Mouse (Mus musculus) layer of hippocampus, adult 11-12 months (tissue): Measurements from ENCODE around the gene Golm1.
"Not testable (repeated sequence)": the region's sequence is repeated elsewhere in the genome, so short reads cannot be mapped to it uniquely, and the experiment has no call there.

ENCODE experiments used
- DNase-seq: peaks from one replicate; pipeline ENCODE4 v3.0.0; 2022; ENCODE audit warnings: low spot score

Gene Golm1

GRCm38 (mm10) chr13:59646674-59647244, 28.9 kb downstream of the Golm1 start:
- DNase-seq: no peak

- DNase-seq: no peak
Measured at GRCm38 (mm10) chr13:59645491-59645890, 30.1 kb downstream of the Golm1 start.

DNA sequence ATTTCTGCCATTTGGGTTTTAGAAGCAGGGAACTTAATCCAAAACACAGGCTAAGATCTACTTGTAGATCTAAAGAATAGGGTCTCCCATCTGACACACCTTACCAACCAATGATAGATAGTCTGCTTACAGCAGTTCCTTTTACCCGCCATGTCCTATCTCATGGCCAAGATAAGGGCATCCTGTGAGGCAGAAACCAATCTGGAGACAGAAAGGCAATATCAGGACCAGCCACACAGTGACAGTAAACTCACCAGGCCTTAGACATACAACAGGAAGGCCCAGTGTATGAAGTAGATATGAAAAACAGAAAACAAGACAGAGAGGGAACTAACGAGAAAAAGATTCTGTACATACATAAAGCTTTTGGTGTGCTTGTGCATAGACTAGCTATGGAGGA, 32.8 kb downstream of the Golm1 start:
- no peak for DNase-seq

GRCm38 (mm10) chr13:59640178-59640440, 35.5 kb downstream of the Golm1 start:
- no peak for DNase-seq

GRCm38 (mm10) chr13:59639368-59640177, 36.0 kb downstream of the Golm1 start:
- DNase-seq: no peak

DNA sequence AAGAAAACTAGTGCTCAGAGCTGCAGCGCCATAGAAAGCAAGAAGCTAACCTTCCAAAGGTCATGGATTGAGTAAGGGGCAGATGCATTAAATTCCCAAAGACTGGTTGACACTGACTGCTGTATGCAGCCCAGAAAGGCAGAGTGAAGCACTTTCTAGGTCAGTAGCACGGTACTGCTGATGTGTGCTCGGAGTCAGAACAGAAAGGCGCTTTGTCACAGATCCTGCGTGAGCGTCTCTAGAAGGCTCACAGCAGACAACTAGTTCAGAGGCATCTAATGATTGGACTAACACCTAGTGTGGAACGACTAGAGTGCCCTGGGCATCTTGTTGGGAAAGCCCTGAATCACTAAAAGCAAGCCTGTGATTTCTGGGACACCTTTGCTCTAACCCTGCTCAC, 37.8 kb downstream of the Golm1 start:
- no peak for DNase-seq

- no peak for DNase-seq
Measured at GRCm38 (mm10) chr13:59634637-59635036, 41.0 kb downstream of the Golm1 start.

- no peak for DNase-seq
Measured at GRCm38 (mm10) chr13:59626739-59627138, 48.9 kb downstream of the Golm1 start.

DNA sequence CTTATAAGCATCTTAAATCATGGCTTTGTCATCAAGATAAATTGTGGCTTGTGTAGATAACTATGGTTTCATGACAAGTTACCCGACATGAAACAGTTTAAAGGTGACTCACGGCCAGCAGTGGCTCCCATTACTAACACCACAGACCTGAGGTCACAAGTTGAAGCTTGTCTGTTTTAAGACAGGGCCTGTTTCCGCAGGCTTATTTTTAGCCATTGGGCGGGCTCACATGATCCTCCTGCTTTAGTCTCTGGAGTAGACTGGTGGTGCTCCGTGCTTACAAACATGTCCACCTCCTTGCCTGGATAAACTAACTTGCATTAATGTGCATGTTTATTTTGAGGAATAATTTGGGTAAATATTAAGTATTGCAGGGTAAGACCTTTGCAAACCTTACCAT, 50.7 kb downstream of the Golm1 start:
- peak; percentile 60 for DNase-seq

DNA sequence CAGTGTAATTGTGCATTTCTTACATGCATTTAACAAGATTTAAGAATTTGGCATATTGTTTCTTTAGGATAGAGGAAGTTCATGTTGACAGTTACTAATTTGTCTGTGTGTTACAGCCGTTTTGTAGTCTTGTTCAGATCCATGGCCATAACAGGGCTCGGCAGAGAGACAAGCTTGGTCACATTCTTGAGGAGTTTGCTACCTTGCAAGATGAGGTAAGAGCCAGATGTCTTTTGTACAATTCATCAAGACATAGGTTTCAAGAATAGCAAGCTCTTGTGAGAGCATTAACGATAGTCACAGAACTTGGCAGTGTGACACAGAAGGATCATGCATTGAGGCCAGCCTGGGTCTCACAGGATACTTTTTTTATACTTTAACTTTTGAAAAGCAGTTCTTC, 51.2 kb downstream of the Golm1 start:
- DNase-seq: no peak

DNA sequence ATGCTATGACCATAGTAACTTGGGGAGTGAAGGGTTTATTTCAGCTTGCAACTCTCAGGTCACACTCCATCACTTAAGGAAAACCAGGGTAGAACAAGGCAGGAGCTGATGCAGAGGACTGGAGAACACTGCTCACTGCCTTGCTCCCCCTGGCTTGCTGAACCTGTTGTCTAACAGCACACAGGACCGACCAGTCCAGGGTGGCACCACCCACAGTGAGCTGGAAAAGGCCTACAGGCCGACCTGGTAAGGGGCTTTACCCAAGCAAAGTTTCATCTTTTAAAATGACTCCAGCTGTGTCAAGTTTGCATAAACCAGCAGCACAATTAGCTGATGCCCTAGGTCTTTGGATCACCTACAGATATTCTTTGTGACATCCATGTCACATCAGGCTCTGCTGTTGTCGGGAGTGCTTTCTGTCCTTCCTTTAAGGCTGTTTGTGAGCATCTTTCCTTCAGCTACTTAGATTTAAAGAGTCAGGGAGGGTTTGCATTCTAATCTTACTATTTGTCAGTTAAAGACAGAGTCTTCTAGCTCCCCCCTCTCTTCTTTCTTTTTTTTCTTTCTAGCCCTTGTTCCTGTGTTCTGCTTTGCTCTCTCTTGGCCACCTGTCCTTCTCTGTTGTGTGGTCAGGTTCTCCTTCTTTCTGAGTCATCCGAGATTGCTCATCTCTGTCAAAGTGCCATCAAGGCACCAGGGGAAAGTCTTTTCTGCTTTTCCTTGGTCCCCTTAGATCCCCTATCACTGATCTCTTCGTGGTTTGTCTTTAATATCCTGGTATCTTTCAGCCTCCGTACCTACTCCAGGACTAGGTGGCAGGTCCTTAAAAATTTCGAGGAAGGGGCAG, 53.7 kb downstream of the Golm1 start:
- no peak for DNase-seq

DNA sequence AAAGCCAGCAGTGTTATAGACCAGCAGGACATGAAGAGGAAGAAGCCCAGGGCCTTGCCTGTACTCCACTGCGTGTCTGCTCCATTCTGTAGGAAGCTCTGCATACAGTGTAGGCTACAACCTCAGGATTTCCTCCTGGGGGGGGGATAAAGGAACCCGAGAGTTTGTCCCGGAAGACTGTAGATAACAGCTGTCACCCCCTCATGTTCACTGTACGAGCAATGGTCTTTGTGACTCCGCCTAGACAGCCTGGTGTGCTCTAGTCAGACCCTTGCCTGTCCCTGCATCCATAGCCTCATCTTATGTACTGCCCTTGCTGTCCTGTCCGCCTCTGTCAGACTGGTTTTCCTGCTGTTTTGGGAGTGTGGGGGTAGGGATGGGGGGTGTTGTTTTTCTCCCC, 57.1 kb downstream of the Golm1 start:
- no peak for DNase-seq

DNA sequence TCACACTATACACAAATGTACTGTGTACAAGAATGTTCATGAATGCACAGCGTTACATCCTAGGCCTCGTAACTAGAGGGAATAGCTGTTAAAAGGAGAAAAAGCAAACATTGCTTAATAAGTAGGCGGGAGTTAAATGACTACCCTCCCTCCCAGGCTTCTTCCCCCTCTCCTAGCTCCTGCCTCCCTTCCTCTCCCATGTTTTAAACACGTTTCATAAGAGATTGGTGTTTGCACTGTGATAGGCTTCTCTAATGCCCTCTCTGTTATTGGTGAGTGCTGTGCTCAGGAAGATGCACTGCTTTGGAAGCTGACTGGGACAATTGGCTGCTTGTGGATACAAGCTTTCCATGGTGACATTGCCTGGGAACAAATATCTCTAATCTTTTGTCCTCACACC, 60.1 kb downstream of the Golm1 start:
- no peak for DNase-seq

GRCm38 (mm10) chr13:59615152-59615551, 60.5 kb downstream of the Golm1 start:
- no peak for DNase-seq

- no peak for DNase-seq
Measured at GRCm38 (mm10) chr13:59613868-59614267, 61.7 kb downstream of the Golm1 start.

DNA sequence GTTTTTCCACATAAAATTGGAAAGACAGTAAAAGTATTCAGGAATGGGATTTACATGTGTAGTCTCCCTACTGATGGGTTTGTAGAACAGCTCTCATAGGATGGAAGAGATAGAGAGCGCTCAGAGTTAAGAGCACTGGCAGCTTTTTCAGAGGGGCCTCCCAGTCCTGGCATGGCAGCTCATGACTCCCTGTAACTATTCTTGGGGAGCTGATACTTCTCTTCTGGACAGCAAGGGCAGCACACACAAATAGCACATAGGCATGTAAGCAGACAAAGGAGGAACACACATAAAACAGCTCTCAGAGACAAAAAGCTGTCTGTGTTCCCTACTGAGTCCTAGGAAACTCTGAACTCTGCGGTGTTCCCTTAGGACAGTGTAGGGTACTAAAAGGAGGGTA, 65.2 kb downstream of the Golm1 start:
- DNase-seq: no peak

DNA sequence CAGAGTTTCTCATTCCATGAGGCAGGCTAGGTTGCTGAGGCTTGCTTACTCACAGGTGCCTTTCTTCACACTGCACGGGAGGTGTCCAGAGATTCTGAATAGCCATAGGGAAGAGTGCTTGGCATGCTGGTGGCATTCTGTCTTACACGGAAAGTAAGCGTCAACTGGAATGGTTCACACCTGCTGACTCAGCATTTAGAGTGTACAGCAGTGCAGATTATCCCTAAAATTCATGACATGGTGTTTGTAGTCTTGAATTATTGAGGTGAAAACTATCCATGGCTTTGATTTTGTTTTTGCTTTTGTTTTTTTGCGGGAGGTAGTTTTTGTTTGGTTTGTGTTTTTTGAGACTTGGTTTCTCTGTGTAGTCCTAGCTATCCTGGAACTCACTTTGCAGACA, 65.7 kb downstream of the Golm1 start:
- DNase-seq: no peak

DNA sequence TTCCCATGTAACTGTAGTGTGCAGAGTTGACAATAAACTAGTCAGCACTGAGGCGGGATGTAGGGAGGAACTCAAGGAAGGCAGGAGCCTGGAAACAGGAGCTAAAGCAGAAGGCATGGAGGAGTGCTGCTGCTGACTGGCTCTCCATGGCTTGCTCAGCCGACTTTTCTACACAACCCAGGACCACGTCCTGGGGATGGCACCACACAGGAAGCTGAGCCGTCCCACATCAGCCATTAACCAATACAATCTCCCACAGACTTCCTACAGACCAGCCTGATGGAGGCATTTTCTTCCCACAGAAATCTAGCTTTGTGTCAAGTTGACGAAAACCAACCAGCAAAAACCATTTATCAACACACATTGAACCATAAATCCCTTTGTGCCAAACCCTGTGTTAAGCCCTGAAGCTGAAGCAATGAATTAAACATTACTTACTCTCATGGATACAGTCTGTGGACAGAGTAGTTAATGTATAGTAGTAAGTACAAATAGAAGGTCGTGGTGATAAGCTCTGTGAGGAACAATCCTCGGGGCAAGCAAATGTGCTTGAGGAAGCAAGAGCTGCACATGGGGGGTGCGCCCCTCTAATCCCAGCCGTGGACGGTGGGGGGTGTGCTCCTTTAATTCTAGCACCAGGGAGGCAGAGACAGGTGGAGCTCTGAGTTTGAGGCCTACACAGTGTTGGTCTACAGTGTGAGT, 70.2 kb downstream of the Golm1 start:
- DNase-seq: no peak

DNA sequence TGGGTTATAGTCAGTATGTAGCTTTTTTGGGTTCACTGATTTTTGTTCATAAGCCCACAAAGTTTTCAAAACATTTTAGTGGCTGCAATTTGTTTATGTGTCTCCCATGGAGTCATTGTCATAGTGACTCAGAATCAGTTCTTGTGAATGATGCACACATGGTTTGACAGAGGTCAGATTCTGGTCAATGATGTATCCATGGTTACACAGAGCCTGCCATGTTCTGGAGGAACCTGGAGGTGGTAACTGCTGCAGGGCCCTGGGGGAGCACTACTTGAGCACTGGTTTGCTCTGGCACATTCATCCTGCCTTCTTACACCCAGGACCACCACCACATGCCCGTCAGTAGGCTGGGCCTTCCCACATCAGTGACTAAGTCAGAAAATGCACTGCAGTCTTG, 71.1 kb downstream of the Golm1 start:
- no peak for DNase-seq

GRCm38 (mm10) chr13:59603096-59603495, 72.5 kb downstream of the Golm1 start:
- DNase-seq: no peak

DNA sequence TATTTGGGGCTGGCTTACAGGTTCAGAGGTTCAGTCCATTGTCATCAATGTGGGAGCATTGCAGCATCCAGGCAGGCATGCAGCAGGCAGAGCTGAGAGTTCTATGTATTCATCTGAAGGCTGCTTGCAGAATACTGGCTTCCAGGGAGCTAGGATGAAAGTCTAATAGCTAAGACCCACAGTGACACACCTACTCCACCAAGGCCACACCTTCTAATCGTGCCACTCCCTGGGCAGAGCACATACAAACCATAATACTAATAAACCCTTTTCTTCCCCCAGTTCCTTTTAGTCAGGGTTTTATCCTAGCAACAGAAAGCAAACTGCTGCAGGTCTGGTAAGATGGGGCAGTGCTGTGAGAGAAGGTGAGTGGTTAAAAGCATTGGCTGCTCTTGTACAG, 83.0 kb downstream of the Golm1 start:
- no peak for DNase-seq

- not testable (repeated sequence) for DNase-seq
Measured at GRCm38 (mm10) chr13:59592058-59592457, 83.6 kb downstream of the Golm1 start.

DNA sequence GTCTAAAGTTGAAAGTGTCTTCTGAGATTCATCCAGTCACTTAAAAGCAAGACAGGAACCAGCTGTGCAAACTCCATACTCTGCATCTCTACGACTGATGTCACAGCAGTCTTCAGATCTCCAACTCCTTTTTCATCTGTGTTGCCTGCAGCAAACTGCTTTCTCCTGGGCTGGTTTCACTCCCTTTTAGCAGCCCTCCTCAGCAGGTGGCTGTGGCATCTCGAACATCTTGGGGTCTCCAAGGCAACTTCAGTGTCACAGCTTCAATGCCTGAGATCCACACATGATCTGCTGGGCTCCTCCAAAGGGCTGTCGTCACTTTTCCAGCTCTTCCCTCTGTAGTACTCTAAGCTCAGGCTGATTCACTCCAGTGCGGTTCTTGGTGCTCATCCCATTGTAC, 84.9 kb downstream of the Golm1 start:
- DNase-seq: no peak
